Mouse (Mus musculus): ENCODE measurements at regions not wholly inside any gene's neighbourhood (a gene's known extent, or its start where the extent isn't known, plus 50 kb on each side); places are given as distances from the start of the nearest gene placed in this dataset.

GRCm38 (mm10) chr14:105722923-105723322 is 173.7 kb downstream of the Spry2 start:
- no peak for TF ChIP-seq GATA1 (IDR thresholded peaks at IDR 0.05; ENCODE audit: low read length)
- no peak for TF ChIP-seq TAL1 (IDR thresholded peaks at IDR 0.05; ENCODE audit: low read length)
